Mouse (Mus musculus): ENCODE measurements around the gene Mettl16. TPM values are rescaled to one million over a fixed set of nuclear protein-coding genes. Genes with fewer than 3 reads are reported as not detected.

Mettl16 gene
- total RNA-seq, 2 experiments from 2014 or later, result 19.3 to 21.3 TPM

GRCm38 (mm10) chr11:74772386-74772785, 1.8 kb downstream of the Mettl16 start:
- no peak for DNase-seq

DNA sequence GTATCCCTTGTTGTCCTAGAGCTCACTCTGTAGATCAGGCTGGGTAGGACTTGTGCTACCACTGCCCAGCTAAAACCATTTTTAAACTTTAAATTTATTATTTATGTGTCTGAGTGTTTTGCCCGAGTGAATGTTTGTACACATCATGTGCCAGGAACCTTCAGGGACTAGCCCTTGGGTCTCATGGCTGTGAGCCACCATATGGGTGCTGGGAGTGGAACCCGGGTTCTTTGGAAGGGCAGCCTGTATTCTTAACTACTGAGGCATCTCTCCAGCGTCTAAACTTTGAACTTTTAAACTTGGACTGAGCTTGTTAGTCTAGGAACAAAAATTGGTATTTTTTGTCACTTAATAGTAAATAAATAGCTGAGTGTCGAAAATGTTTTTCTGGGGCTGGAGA, 22.2 kb downstream of the Mettl16 start:
- DNase-seq, result no peak

DNA sequence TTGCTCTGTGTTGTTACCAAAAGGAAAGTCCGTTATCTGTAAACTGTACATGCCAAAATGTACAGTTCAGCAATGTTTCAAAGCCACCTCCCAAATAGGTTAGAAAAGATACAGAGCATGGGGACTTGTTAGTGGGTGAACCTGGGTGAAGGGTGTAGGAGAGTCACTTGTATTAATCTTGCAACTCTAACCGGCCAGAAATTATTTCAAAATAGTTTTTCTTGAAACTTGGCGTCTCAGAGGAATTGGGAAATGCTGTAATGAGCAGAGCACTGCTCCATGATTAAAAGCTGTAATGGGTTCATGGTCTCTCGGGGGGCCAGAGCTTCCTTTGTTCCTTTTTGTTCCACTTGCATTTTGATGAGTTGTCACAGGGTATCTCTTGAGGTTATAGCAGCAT, 30.0 kb downstream of the Mettl16 start:
- DNase-seq, result no peak

DNA sequence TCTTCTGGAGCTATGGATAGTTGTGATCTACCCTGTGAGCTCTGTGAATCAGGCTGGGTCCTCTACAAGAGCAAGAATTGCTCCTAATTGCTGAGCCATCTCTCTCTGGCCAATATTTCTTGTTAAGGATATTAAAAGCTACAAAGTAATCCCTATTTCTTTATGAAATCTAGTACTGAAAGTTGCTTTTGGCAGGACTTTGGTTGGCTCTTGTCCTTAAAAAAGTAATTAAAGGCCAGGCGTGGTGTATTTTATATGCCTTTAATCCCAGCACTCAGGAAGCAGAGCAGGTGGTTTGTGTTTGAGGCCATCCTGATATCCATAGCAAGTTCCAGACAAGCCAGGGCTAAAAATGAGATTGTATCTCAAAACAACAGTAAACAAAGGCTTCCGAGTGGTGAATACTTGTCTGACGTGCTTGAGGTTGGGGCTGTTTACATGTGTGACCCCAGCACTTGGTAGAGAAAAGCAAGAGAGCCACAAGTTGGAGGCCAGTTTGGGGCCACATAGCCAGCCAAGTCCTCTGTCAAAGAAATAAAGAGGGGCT, 33.5 kb downstream of the Mettl16 start:
- DNase-seq, result no peak

GRCm38 (mm10) chr11:74807246-74807882, 36.7 kb downstream of the Mettl16 start:
- no peak for DNase-seq

DNA sequence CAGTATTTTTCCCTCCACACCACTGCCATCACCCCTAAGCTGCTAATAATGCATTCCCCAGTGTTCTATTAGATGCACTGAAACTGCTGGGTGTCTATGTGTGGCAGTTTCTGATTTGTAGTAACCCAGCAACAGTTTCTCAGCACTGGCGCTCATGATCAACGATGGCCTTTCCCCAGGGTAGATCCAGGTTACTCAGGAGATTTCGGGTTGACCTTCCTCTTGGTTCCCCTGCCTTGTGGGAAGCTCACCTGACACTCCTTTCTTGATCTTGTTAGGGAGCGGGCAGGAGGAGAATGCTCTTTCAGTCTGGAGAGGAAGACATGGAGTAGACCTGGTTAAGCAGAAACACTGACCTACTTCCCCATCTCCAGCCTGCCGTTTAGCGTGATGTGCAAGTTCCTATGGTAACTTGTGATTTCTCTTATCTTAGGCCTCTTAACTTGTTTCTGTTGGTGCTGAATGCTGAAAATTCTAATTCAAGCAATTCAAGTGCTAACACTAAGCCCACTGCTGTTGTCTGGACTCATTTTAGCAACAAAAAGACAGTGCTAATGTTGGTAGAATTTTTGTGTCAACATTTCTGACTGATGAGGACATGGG, 37.7 kb downstream of the Mettl16 start:
- DNase-seq, result no peak

GRCm38 (mm10) chr11:74810134-74810533, 39.5 kb downstream of the Mettl16 start:
- no peak for DNase-seq

DNA sequence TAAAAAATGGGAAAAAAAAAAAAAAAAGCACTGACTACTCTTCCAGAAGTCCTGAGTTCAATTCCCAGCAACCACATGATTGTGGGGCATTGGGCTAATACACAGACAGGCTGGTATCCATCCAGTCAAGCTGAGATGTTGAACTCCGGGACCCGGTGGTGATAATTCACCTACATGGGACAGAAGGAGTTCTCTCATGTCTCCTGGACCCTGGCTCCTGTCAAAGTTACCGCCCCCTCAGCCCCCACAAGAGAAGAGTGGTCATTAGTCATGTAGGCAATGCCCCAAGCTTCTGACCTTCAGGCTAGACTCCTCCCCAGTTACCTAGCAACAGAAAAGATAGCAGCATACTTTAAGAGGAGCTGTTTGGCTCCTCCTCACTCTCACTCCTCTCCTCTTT, 40.4 kb downstream of the Mettl16 start:
- DNase-seq, result peak; percentile 31

DNA sequence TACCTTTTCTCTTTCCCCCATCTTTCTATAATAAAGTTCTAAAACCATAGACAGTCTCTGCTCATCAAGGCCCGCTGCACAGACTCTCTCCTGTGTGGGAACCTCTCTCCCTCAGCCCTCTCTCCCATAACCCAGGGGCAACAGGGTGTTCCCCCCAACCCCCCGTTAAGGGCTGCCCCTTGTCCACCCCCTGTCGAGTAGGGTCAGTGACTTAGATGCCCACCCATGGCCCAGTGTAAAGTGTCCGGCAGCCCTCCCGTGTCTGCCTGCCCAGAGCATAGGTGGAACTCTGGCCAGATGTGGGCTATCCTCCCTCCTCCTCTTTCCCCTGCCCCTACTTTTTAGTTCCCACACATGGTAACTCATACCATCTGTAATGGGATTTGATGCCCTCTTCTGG, 40.9 kb downstream of the Mettl16 start:
- no peak for DNase-seq

GRCm38 (mm10) chr11:74815795-74816194, 45.2 kb downstream of the Mettl16 start:
- DNase-seq, result no peak

DNA sequence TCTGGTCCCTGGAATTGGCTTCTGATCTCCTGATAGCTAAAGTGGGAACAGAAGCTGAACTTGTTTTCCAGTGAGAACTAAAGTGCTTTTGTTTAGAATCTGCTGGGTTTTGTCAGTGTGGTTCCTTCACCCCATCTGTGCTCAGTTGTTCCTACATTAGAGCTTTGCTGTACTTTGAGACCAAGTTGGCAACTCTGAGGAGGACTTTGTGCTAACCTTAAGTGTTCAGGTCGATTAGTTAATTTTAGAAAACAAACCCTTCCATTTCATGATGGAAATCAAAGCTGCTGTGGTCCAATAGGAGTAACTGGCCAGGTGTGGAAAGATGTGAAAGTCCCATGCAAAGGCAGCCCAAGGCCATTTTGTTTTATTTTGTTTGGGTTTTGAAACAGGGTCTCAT, 50.3 kb downstream of the Mettl16 start:
- no peak for DNase-seq

- peak; percentile 41 for DNase-seq
These were observed 50.8 kb downstream of the Mettl16 start for GRCm38 (mm10) chr11:74821463-74821862.

GRCm38 (mm10) chr11:74822746-74823440, 52.3 kb downstream of the Mettl16 start:
- DNase-seq, result peak; percentile 12

- DNase-seq, result peak; percentile 69
These were observed 55.5 kb downstream of the Mettl16 start for GRCm38 (mm10) chr11:74826151-74826550.

GRCm38 (mm10) chr11:74826702-74827101, 56.1 kb downstream of the Mettl16 start:
- DNase-seq, result no peak

DNA sequence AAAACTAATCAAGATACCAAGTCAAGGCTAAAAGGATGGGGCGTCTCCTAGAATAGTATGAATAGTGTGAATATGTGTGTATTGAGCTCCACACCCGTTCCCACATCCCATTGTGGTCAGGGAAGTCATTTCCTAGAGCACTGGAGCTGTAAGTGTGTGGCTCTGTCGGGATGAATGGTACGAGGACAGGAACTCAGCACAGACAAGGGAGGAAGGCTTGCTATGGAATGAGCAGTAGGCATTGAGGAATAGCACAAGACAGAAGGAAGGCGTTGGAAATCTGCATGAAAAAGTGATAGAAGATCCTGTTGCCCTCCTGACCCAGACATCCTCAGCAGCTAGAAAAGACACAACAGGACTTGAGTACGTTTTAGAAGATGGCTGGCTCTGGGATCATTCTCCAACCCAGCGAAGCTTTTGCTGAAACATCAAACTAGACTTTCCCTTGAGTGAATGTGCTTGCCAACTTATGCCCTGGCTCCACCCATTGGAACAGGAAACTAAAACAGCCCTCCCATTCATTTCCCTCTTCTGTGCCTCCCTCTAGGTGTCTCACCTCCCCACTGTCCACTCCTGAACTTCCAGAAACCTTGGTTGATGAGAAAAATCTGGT, 57.3 kb downstream of the Mettl16 start:
- DNase-seq, result no peak

DNA sequence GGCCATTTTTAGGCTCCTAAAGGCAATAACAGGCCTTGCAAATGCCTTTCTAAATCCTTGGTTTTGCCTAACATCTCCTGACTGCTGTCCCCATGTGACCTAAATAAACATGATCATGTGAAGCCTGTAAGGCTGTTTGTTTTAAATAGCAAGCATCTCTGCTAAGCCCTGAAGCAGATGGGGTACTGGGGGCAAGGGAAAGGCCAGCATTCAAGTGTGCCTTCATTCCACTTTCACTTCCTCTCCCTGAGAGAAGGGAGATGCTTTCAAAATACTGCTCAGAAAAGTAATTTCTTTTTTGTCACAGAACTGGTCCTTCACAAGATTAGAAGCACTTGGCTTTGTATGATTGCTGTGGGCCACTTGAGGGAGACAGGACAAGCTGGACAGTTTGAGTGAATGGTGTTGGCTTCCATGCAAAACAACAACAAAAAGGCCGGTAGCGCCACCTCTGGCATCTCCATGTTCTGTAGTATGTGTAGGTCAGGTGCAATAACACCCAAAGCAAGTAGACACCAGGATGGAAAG, 57.8 kb downstream of the Mettl16 start:
- no peak for DNase-seq

- DNase-seq, result no peak
These were observed 58.4 kb downstream of the Mettl16 start for GRCm38 (mm10) chr11:74828965-74829550.

DNA sequence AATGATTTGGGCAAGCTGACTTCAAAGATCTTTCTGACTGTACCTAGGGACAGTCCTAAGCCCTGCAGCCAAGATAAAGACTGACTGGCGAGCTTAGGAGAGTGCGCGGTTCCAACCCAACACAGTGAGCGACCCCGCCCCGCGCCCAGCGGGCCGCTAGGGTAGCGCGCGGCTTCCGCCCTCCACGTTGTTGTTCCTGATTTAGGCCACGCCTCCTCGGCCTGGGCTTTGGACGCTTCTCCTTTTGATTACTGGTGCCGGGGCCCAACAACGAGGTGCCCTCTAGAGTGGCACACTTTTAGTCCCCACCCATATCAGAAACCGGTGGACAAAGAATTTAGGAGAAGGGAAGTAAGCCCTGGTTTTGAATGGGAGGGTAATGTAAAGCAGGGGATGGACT, 59.2 kb downstream of the Mettl16 start:
- peak; percentile 90 for DNase-seq

- DNase-seq, result peak; percentile 99
These were observed 59.9 kb downstream of the Mettl16 start, which contains the start of gene Mnt for GRCm38 (mm10) chr11:74830256-74831161. TSS of gene Mnt (plus strand) at chr11:74830920.

DNA sequence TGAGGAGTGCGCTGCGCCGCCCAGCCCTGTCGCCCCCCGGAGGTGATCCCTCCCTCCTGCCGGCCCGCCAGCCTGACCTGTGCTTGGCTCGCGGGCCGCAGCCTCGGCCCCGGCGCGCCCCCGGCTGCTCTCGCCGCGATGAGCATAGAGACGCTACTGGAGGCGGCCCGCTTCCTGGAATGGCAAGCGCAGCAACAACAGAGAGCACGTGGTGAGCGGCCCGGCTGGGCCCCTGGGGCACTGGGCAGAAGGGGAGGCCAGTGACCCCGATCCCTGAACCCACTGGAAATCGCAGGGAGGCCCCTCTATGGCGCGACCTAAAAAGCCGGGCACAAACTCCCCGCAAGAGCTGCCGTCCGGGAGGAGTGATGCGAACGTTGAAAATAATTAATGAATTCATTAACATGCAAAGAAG, 60.6 kb downstream of the Mettl16 start:
- peak; percentile 68 for DNase-seq
